Mouse (Mus musculus) lung, adult 18-20 months (tissue): ENCODE measurements at regions not wholly inside any gene's neighbourhood (a gene's known extent, or its start where the extent isn't known, plus 50 kb on each side); places are given as distances from the start of the nearest gene placed in this dataset.
"Not testable (repeated sequence)": the region's sequence is repeated elsewhere in the genome, so short reads cannot be mapped to it uniquely, and the experiment has no call there.

Experiments
- DNase-seq, 2 experiments: peaks; one replicate each; pipeline ENCODE4 v3.0.0; 2022; ENCODE audit warnings: mixed read lengths in 2 of 2

- peak; percentile 5 to 41 for DNase-seq
These were observed 227.1 kb downstream of the Snx19 start for GRCm38 (mm10) chr9:30653961-30654360.

DNA sequence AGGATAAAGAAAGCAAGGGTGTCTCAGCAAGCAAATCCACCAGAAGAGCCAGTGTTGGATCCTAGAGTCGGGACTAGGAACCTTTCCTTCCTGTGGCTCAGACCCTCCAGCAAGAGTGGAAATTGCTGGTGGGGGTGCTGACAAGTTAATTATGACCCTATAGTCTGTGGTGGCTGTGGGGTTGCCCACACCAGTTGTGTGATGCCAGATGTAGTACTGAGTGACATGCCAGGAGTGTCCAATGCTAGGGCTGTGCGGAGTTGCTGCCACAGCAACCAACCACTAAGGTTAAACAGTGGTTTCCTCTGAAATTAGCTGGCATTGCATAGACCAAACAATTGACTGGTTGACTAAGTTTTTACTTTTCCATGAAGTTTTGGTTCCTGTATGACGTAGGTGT lies 226.3 kb downstream of the Snx19 start:
- no peak for DNase-seq

- no peak for DNase-seq
These were observed 222.6 kb downstream of the Snx19 start for GRCm38 (mm10) chr9:30649392-30650054.

DNA sequence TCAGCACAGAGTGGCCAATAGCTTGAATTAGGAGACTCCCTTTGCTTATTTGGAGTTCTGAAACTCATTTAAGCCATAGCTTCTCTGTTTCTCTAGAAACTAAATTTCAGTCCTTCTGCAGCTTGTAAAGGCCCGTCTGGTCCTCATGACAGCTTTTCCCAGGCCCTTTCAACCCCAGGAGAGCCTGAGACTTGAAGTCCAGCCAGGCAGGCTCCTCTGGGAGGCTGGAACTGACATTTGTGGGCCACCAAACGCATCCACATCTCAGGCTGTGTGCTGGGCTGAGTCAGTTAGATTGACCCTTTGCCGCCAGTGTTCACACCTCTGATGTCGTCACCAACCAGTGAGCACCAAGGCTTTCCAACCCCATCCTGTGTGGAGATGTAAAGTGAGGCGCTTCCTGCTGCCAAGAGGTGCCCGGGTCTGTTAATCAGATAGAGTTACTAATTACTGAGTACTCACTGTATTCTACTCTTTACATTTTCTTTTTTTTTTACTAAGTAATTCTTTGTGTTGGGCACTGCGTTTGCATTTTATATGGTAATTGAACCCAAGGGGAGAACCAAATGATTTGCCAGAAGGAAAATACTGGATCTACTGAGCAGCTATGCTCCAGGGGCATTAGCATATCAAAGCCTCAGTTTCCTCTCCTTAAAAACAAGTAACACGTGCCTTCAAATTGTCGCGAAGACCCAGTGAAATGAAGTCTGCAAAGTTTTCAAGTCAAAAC lies 207.0 kb downstream of the Snx19 start:
- no peak for DNase-seq

GRCm38 (mm10) chr9:30632164-30633146 lies 205.5 kb downstream of the Snx19 start:
- no peak for DNase-seq

GRCm38 (mm10) chr9:30625635-30626034 lies 198.7 kb downstream of the Snx19 start:
- DNase-seq = no peak

DNA sequence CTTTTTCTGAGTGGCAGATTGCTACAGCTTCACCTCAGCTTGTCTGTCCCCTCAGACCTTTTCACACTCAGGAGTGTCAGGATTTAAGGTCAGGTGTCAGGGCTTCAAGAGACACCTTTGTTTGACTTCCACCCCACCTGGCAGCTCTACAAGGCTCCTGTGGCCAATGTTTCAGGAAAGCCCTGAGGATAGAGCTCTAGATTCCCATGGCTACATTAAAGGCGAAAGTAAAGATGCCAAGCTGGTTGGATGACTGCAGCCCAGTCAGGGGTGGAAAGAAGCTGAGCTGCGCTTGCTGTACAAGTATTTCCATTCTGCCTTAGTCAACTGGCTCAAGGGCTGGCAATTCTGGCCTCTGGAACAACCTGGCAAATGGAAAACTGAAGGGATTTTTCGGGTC lies 198.2 kb downstream of the Snx19 start:
- no peak for DNase-seq

- DNase-seq = no peak
These were observed 197.6 kb downstream of the Snx19 start for GRCm38 (mm10) chr9:30624481-30624880.

GRCm38 (mm10) chr9:30619325-30619724 lies 192.4 kb downstream of the Snx19 start:
- no peak for DNase-seq

DNA sequence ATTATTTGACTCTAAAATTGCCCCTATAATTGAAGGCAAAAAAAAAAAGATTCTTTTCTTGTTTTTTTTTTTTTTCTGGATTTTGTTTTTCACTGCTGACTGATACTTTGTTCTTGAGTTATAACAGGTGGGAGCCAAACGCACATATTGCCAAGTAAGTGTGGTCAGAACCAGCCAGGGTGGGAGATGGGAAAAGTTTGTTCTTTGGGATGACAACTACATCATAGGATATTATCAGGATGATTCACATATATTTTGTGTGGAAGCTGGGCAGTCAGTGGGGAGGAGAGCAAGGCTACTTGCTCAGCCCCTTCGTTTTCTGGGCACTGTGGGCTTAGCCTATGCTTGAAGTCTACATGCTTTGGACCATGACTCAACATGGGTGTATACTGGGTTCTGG lies 191.3 kb downstream of the Snx19 start:
- DNase-seq = no peak

GRCm38 (mm10) chr9:30613715-30614114 lies 186.8 kb downstream of the Snx19 start:
- no peak for DNase-seq

DNA sequence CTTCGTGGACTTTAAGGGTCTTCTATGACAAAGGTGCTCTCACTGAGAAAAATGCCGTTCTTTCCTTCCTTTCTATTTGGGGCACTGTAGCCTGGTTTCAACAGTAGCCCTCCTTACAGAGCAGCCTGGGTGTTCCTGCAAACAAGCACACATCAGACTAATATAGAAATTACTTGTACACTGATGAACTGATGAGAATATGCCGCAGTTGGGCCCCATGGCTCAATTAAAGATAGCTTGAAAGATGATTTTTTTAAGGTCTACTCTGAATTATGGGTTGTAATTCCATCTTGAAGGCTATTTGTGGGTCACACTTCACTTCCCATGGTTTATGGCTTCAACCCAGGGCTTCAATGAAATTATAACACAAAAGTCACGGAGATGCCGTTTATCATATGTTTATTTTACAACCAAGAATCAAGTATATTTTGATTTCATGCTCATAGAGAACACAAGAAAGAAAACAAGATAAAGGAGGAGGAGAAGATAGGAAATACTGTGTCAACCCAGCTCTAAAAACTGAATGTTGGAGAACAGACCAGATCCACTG lies 186.2 kb downstream of the Snx19 start:
- DNase-seq = no peak

- no peak for DNase-seq
These were observed 183.4 kb downstream of the Snx19 start for GRCm38 (mm10) chr9:30610328-30610727.

- DNase-seq = no peak
These were observed 172.8 kb downstream of the Snx19 start for GRCm38 (mm10) chr9:30599756-30600155.

GRCm38 (mm10) chr9:30597691-30598090 lies 170.8 kb downstream of the Snx19 start:
- DNase-seq = no peak

GRCm38 (mm10) chr9:30597092-30597491 lies 170.2 kb downstream of the Snx19 start:
- DNase-seq = not testable (repeated sequence)

GRCm38 (mm10) chr9:30592601-30593000 lies 165.7 kb downstream of the Snx19 start:
- DNase-seq = no peak

DNA sequence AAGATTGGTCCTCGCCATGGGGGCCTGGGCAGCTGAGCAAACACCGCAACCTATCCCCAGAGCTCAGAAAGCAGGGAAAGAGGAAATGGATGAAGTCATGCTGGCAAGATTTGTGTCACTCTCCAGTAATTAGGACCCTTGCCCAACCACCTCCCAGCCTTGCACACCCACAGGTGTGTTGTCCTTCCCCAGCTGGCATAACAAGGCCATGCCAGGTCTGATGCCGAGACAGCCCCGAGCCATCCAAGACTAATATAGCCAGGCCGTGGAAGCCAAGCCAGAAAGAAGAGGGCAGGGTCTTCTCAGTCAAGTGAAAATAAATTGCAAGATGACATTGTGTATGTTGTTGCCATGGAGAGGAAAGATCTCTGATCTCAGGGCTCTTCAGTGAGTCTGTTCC lies 164.3 kb downstream of the Snx19 start:
- no peak for DNase-seq

- no peak for DNase-seq
These were observed 163.8 kb downstream of the Snx19 start for GRCm38 (mm10) chr9:30590661-30591179.

GRCm38 (mm10) chr9:30581271-30581821 lies 154.4 kb downstream of the Snx19 start:
- DNase-seq = no peak

- DNase-seq = no peak
These were observed 153.6 kb downstream of the Snx19 start for GRCm38 (mm10) chr9:30580500-30580899.

DNA sequence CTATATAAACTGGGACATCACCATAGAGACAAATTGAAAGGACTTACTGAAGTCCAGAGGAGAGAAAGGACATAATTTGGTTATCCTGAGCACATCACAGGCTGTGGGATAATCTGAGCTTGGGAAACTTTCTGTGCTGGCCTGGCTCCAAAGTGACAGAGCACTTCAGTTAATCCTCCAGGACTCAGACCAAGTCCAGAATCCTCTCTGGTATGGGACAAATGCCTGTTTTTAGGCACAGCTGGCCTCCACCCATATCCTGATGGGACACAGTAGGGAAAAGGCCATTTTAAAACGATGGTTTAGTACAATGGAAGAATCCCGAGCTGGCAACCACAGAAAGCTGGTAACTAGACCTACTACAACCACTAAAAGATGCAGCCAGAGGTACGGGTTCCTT lies 151.3 kb downstream of the Snx19 start:
- peak in 1 of 2 experiments; percentile 12 for DNase-seq
